Mouse (Mus musculus) heart, adult 9 months (tissue): ENCODE data around the gene Fam168a.

Experiments
- DNase-seq, 2 experiments: peaks; one replicate each; pipeline ENCODE4 v3.0.0; 2022; ENCODE audit warnings: low spot score in 2 of 2

The Fam168a gene

DNA sequence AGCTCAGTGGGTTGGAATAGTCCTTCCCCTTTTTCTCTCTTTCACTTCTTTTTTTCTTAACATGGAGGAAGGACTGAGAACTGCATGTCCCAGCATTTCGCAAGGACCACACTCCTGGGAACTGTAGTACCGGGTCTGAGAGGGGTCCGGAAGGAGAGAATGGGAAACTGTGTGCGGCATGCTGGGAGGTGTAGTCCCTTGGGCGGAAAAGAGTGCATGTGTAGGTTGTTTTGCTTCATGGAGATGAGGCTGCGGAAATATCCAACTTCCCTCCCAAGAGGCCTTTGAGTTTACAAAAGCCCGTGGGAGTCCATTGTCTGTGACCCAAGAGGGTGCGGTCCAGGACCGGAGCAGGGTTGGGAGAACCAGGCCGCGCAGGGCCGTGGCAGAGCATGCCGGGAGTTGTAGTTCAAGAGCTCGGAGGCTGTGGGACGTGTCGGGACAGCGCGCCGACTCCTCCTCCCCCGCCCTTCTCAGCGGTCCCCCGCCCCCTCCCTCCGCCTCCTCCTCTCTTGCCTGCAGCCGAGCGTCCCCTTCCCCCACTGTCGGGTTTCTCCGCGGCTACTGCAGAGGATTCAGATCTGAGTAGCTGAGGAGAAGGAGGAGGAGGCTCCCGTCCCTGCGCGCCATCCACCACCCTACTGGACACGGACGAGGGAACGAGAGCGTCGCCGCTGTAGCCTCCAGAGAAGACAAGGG, at the start of gene Fam168a:
Fam168a (plus strand) TSS at position 493 of the 699 bp plus-strand sequence.
- DNase-seq: peak; percentile 94 to 95

DNA sequence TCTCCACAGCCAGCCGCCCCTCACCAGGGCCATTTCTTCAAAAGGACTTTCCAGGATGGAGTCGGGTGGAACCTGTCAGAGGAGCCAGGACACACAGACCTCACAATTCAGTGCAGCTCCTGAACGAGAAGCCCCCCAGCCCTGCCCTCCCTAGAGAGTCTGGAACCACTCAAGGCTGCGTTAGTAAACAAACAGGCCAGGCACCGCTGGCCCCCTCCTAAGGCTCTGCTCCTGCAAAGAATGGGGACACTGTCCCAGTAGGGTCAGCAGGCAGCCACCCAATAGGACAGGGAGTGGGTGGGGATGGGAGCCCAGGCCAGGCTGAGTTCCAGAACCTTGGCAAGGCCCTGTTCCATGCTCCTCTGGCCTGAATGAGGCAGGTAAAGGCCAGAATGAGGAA, 49.7 kb upstream of the Fam168a start:
- DNase-seq: no peak

DNA sequence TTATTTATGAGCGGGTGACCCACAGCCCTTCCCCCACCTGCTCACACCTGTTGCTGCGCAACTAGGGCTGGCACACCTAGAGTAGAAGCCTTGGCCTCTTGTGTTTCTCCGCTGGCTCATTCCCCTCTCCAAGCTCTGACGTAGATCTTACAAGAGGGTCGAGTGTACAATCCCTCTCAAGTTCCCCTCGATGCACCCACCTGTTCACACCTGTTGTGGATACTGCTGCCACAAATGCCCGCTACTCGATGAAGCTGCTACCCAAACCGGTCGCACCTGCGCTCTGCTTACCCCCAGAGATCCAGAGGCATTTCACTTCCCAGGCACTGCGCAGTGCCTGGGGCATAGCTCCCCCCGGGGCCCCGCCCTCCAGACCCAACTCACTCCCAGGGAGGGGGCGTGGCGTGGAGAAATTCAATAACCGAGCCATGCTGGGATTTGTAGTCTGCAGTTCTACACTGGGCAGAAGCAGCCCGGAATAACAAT, 48.3 kb upstream of the Fam168a start:
- no peak for DNase-seq

DNA sequence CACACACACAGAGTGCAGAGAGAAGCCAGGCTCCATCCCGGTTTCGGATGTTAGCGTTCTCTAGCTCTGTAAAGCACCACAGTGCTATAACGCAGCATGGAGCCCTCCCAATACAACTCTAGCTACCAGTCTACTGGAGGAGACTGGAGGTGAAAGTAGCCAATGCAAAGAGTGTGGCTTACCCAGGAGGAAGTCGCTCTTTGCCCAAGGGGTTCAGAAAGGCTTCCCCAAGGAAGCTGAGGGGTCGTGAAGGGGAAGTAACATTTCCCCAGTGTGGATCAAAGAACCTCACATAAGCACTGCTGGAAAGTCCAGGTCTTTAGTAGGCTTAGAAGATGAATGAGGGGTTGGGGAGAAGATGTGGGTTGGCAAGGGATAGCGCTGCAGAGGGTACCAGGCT, 45.2 kb upstream of the Fam168a start:
- no peak for DNase-seq

DNA sequence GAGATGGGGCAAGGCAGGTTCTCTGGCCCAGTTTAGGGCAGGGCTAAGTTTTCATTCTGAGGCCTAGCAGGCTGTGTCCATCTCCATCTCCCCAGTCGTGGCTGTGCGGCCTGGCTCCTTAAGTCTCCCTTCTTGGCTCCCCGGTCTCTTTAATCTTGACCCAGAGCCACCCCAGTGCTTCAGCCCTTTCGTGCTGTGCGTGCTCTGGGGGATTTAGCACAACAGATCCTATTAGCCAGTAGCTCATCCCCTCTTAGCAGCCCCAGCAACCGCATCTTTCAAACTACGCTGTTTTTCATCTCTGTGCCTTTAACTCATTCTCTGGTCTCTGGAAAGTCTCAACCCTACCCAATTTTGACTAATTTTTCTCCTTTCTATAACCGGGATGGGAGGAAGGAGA, 44.2 kb upstream of the Fam168a start, which contains the start of gene Plekhb1:
Plekhb1 (minus strand) TSS at position 184 of the 400 bp plus-strand sequence.
- no peak for DNase-seq

DNA sequence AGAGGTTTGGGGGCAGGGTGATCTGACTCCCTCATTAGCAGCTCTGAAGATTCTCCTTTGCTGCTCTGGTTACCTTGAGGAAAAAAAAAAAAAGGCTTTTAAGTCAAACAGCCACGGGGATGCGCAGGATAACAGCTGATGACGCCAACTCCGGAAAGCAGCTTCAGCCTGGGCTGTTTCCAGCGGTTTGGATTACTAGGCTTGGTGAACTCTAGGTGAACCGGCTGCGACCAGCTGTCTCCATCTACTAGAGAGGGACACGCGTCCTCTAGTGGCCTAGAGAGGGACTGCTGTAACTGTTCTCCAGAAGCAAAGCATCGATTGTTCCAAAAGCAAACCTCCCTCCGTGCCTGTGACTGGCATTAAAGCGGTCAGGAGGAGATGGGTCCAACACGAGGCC, 43.2 kb upstream of the Fam168a start:
- DNase-seq: peak; percentile 90 to 92

DNA sequence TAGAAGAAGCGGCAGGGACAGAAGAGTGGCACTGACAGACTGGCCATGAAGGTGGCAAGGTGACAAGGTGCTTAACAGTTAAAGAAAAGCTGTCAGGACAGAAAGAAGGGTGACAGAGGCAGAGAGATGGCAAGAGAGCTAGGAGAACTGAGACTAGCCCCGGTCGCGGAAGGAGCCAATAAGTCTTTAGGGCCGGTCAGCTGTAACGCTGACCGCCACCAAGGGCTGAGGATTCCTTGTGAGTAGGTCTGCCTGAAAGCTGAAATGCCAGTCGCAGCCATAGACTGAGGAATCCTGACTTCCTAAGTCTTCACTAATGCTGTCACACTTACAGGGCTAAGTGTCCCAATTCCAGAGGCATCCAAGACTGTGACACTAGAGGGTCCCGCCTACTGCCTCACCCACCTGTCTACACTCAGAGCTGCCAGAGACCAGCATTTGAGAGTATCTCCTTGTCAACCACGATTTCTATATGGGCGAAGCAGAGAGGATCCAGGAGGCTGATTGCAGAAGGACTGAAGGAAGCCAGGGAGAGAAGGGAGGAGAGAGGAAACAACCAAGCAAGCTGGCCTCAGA, 42.6 kb upstream of the Fam168a start:
- no peak for DNase-seq

DNA sequence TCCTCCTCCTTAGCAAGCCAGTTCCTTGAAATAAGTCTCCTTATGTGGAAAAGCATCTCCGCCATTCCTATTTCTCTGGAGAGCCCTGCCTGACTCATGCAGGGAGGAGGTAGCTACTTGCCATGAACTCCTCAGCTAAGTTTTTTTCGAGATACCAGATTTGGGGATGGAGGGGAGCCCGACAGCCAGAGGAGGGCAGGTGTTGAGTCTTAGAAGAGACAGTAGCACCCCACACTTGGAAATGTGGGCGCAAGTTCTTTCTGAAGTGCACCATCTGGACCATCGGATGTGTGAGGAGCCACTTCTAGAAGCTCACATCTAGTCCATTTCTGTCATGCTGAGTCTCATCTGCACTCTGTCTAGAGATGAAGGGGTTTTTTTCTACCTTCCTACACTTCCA, 35.8 kb upstream of the Fam168a start:
- DNase-seq: no peak

DNA sequence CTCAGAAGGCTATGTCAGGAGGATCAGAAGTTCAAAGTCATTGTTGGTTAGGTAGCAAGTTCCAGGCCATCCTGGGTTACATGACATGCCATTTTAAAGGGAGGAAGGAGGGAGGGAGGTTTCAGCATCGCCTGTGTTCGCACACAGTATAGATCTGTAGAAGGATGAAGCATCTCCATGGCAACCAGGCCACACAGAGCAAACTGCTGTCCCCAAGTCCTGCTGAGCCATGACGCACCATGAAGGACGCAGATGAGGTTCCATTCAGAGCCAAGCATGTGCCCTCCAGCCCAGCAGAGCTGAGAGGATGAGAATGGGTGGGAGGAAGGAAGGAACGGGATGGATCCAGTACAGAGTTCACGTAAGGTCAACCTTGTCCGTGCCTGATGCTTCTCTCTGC, 33.0 kb upstream of the Fam168a start:
- DNase-seq: no peak

DNA sequence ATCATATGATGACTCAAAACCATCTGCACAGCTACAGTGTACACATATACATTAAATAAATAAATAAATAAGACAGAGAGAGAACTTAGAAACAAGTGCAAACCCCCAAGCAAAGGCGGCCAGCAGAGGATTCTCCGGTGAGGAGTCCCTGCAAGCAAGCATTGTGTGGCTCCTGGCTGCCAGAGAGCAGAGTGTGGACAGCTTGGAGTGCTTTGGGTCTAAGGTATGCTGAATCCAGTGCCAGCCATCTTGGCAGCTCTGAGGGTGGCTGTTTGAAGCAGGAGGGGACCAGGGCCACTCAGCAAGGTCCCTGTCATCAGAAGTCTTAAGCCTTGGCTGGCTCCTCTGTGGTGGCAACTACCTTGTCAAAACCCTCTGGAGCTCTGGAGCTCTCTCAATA, 31.5 kb upstream of the Fam168a start:
- peak in 1 of 2 experiments; percentile 18 for DNase-seq

DNA sequence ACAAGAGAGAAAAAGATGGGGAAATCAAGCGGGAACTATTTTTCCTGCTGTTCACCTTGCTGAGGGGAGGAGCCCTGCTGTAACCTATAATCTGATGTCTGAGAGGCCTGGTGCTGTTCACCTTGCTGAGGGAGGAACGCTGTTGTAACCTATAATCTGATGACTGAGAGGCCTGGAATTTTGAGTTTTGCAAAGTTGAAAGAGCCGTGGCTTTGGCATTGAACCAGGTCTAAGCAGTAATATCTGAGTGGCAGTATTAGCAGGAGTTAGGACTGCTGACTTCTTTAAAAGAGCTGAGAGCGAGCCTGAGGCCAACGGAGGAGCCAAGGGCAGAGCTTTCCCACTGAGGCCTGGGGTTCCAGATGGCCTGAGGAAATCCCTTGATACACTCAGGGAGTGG, 28.4 kb upstream of the Fam168a start:
- DNase-seq: no peak

DNA sequence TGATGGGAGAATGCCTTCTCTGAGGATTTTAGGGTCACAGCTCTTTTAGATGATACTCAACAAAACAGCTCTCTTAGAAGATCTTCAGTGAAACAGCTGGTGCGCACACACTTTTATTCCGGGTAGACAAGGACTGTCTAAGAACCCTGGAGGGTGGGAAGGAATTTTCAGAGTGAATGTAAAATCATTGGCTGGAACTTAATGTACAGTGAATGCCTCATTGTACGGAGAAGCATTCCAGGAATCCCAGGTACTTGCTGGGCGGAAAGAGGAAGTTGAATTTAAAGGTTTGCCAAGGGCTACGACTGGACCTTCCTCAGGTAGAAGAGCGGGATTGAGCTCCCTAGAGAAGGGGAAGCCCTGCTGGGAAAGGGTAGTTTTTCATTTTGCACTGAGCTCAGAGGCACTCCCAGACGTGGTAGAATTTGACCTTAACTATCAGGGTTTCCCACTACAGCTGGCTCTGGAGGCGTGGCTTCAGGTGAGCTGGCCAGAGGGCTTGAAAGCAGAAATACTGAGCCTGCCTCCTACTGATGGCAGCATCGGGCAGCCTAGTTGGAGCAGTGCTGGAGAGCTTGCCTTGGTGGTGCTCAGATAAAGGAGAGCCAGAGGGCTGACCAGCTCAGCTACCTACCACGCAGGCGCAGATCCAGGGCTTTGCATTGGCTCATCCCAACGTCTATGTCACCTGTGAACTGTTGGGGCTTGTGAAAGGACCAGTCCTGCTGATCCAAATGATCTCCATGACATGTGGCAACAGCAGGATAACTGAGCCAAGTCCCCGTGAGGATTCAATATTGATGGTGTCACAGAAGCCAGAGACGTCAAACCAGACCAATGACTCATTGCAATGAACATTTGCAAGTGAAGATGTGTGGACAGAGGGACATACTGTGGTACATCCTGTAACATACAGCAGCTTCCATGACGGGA, 27.2 kb upstream of the Fam168a start:
- DNase-seq: no peak

DNA sequence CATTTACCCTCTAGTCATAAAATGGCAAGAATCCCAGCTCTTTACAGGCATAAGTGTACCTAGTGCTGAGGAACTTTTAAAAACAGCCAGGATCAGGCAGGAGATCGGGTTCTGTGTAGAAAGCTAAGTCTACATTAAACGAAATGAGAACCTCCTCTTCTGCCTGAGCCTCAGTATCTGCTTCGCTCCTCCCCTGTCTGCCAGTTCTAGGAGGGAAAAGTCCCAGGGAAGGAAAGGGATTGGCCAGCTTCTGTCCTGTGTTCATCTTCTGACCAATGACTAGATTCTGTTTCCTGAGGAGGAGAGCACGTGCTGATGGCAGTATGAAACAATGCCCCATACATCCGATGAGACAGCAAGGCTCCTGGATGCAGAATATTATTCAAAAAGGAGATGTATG, 25.3 kb upstream of the Fam168a start:
- DNase-seq: no peak

DNA sequence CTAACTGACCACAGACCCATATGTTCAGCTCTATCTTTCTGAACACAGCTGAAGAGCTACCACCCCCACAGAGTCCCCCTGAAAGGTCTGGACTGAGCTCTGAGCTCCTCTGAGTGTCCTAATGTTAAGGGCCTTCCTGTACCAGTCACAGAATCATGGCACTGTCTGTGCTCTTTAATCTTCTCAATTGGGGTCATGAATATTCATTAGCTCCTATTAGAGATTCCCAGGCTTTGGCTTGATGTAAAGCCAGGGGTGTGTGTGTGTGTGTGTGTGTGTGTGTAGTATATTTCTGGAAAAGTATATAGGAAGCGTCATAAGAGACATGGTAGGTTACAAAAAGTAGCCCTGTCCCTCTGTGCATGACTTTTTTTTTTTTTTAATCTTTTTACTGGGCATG, 23.2 kb upstream of the Fam168a start:
- no peak for DNase-seq

DNA sequence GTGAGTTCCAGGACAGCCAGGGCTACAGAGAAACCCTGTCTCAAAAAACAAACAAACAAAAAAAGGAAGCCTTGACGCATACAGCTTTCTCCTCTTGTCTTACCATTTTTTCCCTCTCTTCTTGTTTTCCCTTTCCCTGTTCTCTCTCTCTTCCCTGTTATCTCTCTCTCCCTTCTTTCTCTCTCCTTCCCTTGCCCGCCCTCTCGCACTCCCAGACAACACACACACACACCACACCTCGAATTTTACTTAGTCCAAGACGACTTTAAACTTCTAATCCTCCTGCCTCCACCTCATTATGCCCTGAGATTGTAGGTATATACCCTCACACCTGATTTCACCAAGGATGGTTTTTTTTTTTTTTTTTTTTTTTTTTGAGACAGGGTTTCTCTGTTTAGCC, 22.4 kb upstream of the Fam168a start:
- DNase-seq: no peak

DNA sequence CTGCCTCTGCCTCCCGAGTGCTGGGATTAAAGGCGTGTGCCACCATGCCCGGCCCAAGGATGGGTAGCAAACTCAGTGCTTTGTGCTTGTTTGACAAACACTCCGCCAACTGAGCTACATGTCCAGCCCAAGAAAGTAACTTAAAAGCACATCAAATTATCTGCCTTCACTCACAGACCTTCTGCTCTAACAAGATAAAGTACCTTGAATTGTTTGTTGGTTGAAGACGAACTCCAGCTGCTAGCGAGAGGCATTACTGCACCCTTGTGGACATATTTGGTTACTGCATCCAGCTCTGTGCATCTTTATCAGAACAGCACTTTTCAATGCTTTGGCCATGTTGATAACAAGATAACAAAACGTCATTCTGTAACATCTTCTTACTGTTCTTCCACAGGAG, 21.9 kb upstream of the Fam168a start:
- DNase-seq: peak in 1 of 2 experiments; percentile 26

DNA sequence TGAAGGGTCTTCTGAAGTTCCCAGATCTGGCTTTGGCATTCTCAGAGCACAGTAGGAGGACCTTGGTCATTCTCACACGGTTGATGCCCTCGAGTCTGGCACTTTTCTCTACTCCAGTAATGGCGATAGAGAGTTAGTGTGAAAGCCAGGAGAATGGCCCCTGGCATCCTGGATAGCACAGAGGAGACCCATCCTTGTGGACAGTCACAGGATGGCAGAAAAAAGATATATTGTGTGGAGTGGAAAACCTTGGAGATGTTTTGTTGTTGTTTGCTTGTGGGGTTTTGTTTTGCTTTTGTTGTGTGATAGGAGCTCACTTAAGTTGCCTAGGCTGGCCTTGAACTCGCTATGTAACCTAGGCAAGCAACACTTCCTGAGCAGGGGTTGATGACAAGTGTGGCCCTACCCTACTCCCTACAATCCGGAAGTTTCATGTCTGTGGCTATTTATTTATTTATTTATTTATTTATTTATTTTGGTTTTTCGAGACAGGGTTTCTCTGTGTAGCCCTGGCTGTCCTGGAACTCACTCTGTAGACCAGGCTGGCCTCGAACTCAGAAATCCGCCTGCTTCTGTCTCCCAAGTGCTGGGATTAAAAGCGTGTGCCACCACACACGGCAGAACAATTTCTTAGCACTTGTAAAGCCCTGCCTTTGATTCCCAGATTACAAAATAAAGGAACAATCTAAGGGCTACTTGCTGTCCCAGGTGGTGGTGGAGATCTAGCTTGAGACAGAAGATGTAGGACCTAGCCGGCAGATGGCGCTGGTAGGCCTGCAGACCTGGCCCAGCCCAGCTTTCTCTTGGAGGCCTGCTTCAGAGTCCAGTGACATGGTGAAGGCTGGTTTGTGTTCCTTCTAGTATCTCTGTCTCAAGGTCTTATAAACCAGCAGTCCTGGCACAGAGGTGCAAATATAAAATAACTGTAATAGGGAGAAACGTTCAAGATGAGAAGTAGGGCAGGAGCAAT, 21.1 kb upstream of the Fam168a start:
- peak; percentile 36 to 44 for DNase-seq

DNA sequence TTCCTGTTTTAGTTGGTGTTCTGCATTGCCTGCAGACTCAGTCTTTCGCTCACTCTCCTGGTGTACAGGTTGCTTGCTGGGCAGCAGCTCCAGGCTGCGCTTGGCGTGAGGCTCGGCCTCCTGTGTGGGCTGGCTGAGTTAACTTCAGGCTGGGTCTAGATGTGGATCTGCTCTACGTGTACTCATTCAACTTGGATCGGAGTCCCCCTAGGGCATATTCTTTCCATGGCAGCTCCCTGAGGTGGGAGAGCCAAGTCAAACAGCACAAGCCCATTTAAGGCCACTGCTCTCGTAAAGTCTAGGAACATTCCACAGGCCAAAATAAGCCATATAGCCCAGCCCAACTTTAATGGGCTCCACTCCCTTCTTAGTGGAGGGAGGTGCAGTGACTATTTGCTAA, 18.0 kb upstream of the Fam168a start:
- DNase-seq: no peak

DNA sequence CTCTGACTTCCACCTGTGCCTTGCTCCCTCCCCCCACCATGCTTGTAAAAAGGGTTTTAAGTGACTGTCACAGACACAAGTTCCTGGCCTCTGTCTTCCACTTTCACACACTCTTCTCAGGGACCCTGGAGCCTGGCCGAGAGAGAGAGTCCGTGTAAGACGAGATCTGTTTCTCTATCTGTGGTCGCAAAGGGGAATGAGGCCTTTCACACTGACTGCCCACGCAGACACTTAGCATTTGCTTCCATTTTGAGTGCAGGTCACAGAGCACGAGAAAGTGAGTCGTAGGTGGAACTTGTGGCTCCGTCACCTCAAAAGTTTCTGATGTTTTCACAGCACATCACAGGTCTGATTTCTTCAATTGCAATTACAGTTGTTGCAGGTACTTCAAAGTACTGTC, 13.2 kb upstream of the Fam168a start:
- no peak for DNase-seq

DNA sequence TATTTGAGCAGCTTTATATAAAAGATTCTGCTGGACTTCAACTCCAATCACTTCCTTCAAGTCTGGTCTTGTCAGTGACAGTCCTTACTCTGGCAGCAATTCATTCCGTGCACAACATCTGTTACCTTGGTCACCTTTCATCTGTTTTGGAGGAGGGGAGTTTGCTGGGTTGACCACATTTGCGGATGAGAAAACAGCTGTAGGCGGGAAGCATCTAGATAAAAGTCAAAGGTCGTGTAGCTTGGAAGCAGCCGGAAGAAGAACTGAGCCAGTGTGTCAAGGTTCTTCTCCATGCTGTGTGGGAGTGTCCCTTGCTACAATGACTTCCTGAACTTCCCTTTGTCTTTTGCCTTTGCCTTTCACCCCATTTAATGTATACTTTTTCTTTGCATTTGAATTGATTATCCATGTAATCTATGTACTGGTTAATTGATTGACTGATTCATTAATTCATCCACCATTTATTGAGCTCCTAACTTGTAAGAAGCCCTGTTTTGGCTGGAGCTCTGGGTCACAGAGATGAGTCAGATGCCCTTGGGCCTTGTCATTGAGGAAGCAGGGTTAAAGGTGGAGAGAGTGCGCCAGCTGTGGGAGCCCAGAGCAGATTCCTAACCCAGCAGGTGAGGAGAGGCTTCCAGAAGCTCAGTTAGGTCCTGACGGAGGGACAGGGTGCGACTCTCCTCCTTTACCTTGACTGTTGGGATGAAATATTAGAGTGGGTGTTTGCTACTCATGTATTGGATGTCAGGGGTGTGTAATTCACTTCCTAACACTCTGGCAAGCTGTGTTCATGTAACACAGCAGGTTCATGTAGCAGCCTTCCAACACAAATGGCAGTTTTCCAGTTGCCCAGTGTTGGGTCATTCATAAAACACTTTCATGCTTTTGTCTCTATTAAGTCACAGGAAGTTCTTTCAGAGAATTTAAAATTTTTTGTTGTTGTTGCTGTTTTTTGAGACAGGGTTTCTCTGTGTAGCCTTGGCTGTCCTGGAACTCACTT, 6.4 kb upstream of the Fam168a start:
- no peak for DNase-seq
